Mouse (Mus musculus): ENCODE data around the gene Slc22a18.
A peak's percentile ranks its signal among the peaks of the same experiment; 100 is the strongest.

The Slc22a18 gene

DNA sequence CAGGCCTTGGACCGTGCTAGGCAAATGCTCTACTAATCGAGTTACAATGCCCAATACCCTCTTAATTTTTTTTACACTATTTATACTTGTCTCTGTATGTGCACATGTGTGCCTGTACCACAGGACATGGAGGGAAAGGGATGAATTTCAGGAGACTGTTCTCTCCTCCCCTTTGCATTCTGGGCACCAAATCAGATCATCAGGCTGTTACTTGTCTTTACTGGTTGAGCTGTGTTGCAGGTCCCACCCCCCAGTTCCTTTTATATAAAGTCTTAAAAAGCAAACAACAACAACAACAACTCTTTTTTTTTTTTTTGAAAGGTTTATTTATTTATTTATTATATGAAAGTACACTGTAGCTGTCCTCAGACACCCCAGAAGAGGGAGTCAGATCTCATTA is 31.9 kb downstream of the Slc22a18 start:
- no peak for DNase-seq

DNA sequence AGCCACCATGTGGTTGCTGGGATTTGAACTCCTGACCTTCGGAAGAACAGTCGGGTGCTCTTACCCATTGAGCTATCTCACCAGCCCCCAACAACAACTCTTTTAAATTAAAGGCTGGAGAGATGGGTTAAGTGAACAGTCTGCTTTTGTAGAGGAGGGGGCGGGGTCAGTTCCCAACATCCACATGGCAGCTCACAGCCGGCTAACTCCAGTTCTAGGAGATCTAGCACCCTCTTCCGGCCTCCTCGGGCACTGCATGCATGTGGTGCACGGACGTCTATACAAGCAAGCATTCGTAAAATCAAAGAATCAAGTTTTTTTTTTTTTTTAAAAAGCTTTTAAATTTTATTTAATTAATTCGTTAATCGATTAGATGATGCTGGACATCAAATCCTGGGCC is 32.3 kb downstream of the Slc22a18 start:
- peak; percentile 94 for DNase-seq

DNA sequence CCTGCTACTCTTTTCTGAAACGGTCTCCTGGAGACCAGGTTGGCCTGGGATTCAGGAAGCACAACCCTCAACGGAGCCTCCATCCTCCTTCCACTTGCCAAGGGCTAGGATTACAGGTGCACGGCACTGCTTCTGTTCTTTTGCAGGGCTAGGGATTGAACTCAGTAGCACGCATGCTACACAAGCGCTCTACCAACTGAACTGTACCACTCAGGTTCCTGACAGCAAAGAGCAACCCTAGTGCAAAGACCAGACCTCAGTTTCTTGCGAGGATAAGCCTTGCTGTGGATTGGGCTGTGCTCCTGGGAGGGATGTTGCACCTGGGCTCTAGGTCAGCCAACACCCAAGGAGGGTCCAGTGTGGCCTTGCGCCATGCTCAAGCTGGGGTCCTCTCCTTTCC is 32.7 kb downstream of the Slc22a18 start:
- no peak for DNase-seq

DNA sequence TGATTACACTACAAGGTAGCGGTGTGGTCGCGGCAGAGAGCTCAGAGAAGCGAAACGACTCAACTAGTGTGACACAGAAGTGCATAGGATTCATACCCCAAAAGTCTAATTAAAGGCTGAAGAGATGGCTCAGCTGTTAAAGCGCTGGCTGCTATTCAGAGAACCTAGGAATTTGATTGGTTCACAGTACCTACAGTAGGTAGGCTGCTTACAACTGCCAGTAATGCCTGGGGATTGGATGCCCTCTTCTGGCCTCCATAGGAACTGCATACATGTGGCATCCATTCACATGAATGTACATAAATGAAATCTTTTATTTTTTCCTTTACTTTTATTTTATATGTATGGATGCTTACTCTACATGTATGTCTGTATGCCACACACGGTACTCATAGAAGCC is 33.1 kb downstream of the Slc22a18 start:
- peak; percentile 83 for DNase-seq

DNA sequence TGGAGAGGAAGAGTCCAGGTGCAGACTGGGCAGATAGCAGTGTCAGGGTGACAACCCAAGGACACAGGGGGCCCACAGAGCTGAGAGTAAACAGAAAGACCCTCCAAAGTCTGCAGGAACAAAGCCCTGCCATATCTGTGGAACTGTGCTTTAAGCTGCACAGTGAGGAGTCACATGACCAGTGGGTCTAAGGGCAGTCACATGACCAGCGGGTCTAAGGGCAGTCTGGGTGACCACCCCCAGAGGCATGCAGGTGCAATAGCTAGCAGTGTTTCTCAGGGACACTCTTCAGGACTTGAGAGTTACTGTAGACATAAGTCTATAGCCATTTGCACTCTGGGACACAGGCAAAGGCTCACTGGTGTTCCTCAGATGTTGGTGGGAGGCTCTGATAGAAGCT is 36.0 kb downstream of the Slc22a18 start:
- no peak for DNase-seq

DNA sequence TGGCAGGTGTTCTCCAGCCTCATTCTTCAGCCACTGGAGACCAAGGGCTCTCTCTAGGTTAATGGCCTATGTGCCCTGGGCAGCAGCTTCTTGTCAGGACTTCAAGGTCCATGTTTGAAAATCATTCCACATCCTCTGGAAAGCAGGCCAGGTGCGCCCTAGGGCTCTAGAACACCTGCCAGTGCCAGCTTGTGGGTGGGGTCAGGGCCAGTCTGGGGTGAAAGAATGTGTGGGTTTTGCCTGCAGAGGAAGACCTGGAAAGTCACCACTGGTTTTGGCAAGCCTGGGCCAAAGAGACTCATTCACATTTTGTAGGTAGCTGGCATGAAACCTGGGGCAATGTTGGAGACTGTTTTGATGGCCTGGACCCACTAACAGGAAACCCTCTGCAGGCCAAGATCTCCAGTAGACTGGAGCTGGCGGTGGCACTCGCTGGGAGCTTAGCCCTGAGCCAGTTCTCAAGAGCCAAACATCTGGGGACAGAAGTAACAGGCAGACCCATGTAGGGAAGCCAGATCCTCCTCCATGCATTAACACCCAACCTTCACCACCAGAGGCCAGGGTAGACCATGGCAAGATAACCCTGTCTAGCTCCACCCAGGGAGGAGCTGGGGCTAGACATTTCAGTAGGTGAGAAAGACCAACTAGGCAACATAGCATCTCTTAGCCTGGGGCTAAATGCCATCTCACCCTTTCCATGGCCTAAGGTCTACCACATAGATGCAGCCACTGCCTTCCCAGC is 37.2 kb downstream of the Slc22a18 start:
- no peak for DNase-seq

DNA sequence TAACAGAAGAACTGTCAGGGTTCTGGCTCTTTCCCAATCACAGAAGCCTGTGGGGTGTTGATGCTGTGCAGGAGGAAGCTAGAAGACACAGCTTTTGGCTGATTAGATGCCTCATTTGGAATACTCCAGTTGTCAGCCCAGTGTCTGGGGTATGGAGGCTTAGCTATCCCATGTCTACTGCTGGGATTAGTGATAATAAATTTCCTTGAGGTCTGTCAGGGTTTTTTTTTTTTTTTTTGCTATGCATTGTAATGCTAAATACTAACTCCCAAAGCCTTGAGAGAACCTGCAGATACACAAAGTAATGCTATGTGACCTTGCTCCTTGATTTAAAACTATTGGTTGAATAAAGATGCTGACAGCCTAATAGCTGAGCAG is 37.8 kb downstream of the Slc22a18 start:
- DNase-seq: no peak

DNA sequence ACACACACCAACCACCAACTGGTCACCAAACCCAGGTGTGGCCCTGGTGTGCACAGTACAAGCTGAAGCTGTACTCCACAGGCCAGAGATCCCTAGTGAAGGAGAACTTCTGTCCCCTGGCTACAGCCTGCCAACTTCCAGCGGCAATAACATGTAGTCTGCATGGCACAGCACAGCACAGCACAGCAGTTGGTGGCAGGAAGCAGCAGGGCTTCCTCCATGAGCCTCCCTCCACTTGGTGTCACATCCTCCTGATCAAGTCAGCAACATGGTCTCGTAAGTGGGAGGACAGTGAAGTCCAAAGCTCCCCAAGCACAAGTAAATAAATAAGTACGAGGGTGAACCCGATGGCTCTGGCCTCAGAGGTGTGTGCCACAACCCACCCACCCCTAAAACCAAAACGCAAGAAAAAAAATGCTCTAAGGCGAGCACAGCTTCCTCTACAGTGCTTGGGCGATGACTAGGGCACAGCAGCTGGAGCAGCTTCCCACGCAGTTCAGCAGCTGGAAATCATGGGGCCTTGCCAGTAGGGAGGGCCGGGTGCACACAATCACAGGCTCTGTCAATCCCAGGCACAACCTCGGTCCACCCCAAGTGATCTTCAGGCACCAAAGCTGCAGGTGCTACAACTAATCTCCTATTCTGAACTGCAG is 40.4 kb downstream of the Slc22a18 start:
- peak; percentile 46 for DNase-seq

DNA sequence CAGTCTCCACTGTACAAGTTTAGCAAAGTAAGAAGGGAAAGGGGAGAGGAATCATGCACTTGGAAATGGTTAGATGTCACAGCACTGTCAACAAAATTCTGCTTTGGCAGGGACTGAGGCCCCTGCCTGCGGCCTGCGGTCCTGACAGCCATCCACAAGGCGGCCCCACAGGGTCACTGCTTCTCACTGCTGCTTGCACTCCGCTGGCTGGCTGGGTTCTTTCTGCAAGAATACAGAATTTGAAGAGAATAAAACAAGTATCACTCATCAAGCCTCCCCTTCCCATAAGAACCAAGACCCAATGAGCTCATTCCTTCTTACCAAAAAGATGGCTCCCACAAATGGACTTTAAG is 40.9 kb downstream of the Slc22a18 start:
- DNase-seq: no peak

DNA sequence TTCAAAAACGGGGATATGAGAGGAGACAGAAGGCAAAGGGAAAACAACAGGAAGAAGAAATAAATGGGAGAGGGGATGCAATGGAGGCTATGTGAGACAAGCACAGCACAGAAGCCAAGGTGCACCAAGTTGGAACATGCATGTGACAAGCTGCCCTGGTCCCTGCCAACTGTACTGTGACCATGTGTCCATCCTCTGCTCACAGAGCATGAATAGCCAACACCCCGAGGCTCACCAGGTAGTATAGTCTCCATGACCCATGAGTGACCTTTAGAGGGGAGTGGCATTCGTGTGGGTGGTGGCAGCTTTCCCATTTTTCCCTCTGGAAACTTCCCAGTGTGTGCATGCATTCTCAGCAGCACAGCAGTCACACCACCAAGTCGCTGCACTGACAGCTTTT is 45.8 kb downstream of the Slc22a18 start:
- DNase-seq: no peak

DNA sequence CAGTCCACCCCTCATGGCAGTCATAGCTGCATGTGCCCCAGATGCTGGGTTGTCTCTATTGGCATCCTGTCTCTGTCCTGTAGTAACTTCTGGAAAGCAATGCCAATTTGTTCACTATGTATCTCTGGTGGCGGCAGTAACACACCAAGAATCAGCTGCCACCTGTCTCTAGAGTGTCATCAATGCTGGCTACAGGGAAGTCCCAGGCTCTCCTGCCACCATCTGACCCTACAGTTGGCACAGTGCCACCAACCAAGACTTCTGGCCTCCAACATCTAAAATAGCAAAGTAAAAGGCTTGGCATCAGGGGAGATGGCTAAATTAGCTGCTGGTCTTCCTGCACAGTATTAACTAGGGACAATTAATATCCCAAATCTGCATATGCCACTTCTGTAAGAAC is 58.9 kb downstream of the Slc22a18 start:
- no peak for DNase-seq

DNA sequence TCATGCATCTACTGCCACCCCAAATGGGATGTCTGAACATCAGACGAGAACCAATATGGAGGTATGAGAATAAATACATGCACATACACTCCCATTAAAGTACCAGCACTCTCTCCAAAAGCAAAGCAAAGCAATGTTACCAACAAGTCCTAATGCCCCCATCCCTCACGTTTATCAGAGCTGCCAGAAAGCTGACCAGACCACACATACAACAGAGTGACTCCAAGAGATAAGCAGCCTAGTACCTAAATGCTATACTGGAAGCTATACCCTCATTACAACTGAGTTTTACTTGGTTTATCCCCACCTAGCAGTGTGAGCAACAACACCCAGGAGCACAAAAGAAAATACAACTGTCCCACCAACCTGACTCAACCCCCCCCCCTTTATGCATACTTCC is 59.7 kb downstream of the Slc22a18 start:
- DNase-seq: no peak

DNA sequence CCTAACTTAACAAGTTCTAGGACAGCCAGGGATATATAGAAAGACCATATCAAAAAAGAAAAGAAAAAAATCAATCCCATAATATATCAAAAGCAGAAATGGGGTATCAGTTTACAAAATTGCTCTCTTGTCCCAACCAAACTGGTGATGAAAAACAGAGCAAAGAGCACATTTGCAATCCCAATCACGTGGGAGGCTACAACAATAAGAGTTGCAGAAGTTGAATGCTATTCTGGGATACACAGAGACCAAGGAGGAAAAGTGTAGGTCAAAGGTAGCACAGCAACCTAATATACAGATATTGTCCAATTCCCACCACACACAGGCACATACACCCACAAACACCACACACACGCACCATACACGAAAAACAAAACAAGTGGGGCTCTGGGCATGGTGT is 62.7 kb downstream of the Slc22a18 start:
- DNase-seq: peak; percentile 52

DNA sequence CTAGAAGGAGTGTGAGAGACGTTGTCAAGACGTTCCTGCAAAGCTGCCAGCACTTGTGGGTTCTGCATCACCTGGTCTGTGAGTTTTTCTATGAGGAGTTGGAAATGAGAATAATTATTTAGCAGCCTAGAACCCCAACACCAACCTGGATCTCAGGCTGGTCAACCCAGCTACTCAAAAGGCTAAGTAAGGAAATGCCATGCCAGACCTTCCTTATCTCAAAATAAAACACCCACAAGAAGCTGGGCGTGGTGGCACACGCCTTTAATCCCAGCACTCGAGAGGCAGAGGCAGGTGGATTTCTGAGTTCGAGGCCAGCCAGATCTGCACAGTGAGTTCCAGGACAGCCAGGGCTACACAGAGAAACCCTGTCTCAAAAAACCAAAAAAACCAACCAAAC is 64.7 kb downstream of the Slc22a18 start:
- DNase-seq: peak; percentile 4

DNA sequence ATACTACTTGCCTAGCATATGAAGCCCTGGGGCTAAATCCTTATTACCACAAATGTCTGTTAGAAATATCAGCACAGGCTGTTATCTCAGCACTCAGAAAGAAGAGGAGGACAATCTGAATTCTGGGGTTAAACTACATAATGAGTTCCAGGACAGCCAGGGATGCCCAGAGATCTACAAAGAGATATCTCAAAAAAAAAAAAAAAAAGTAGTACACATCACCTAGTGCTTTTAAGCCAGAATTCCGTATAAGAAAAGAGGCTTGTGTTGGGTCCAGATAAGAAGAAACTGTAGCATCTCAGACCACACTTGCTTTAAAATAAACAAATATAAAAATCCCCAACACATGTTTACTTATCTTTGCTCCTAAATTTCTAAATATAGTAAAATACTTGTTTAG is 65.1 kb downstream of the Slc22a18 start:
- no peak for DNase-seq

DNA sequence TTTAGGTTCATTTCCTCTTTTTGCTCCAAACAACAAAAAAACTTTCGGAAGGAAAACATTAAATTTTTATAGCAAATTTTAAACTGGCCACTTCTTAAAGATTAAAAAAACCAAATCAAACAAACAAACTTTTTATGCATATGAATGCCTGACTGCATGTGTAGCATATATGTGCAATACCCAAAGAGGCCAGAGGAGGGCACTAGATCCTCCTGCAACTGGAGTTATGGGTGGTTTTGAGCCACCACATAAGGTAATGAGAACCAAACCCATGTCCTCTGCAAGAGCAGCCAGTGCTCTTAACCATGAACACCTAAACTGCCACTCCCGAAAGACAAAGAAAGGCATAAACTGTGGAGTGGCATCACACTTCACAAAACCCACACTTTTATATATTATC is 70.8 kb downstream of the Slc22a18 start:
- DNase-seq: peak; percentile 65

DNA sequence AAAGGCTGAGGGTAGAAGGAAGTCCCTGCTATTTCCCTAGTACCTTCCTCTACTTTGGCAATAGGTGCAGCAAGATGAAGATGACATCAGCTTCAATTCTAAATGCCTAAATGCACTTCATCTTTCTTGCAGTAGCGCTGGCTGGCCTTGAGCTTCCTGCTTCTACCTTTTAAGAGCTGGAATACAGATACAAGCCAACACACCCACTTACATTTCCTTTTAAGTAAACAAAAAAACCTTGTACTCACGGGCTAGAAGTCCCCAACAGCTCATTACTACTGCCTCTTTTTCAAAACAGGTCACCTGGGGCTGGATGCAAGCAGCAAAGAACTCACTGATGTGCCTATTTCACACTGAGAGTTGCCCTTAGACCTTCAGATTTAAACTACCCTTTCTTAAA is 73.0 kb downstream of the Slc22a18 start:
- DNase-seq: no peak

DNA sequence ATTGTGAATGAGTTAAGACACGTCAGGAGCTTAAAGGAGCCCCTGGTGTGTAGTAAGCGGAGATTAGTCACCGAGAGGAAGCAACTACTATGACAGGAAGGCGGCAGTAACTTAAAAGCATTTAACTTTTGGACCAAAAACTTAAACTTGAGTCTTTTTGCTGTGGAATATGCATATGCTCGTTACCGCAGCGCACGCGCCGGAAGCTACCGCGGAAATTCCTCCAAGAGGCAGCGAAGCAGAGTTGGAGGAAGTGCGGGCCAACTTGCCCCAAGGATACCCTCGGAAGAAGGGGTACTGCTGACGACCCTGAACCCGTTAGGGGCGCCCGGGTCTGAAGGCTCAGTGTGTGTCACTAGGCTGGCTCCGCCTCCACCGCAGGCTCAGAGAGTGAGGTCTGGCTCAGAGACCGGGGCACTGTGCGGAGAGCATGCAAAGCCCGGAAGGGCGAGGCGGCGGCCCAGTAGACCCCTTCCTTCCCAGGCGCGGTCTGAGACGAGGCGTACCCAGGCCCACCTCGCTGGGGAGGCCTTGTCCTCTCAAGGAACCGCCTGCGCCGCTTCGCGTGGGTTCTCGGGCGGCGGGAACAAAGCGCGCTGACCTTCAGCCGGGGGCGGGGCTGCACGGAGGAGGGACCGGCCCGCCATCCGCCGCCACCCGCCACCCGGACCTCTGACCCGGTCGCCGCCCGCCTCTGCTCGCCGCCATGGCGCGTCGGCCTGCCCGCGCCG is 74.9 kb downstream of the Slc22a18 start:
- DNase-seq: no peak
